Mouse (Mus musculus) cerebellum, adult 2 months (tissue): ENCODE data around the gene Mta2.

ENCODE experiments used
- CTCF ChIP-seq: fragments of 200-500 bp; IDR thresholded peaks from 2 replicates; pipeline ENCODE4 v1.5.1; 2011; ENCODE audit warnings: low read depth, mild to moderate bottlenecking, control low read depth, low read length, moderate library complexity, borderline replicate concordance; ENCODE audit not compliant: insufficient read depth
- POLR2A ChIP-seq: fragments of 200-500 bp; IDR thresholded peaks from 2 replicates; pipeline ENCODE4 v1.6.1; 2011; ENCODE audit warnings: low read length, control low read depth, borderline replicate concordance; ENCODE audit not compliant: insufficient read depth

GRCm38 (mm10) chr19:8936736-8937135 lies 4.9 kb upstream of the Mta2 start:
- TF ChIP-seq POLR2A (no peak), CTCF (no peak)
